Mouse (Mus musculus) Patski (cell line): ENCODE data around the gene B4galnt2. TPM values are rescaled to one million over a fixed set of nuclear protein-coding genes. Genes with fewer than 3 reads are reported as not detected.
"Not testable (repeated sequence)": the region's sequence is repeated elsewhere in the genome, so short reads cannot be mapped to it uniquely, and the experiment has no call there.

Experiments
- ATAC-seq: fragments of 100-300 bp; one replicate; pipeline ENCODE4 v1.8.0; 2021
- CTCF ChIA-PET: fragments of 350-600 bp; sonication (Branson Sonifier 250); formaldehyde crosslinking; loops from one replicate; lab custom pipeline; 2022; ENCODE audit warnings: inconsistent platforms; lab: Charles Lee
- POLR2A ChIA-PET: fragments of 350-600 bp; sonication (Branson Sonifier 250); formaldehyde crosslinking; loops from one replicate; lab custom pipeline; 2022; ENCODE audit warnings: antibody characterized with exemption, inconsistent platforms; lab: Charles Lee
- DNase-seq: peaks from one replicate; pipeline ENCODE4 v3.0.0-alpha.2; 2011; ENCODE audit warnings: low read depth, low spot score
- H3K27me3 ChIP-seq: fragments of 371-371 bp; one replicate; pipeline ENCODE4 v1.5.1; 2021
- CTCF ChIP-seq: fragments of 100-300 bp; IDR thresholded peaks from one replicate; pipeline ENCODE4 v1.5.1; 2021
- in situ Hi-C: fragments of 300-500 bp; cut with MboI; formaldehyde crosslinking; loops from 3 replicates; pipeline ENCODE4 v1.11.1; 2018; ENCODE audit warnings: low pct_unique_long_range_greater_than_20kb, mixed read lengths
- polyA plus RNA-seq: library from polyadenylated mRNA; unstranded; gene quantifications from one replicate; pipeline ENCODE4 v1.2.3, GENCODE M21; 2021

Gene B4galnt2
- polyA plus RNA-seq: 0.21 TPM

- peaks cover 26% of the 10 kb centered on the region for H3K27me3 ChIP-seq
- POLR2A ChIA-PET: interaction anchor here (0.5 kb wide), 1 partner anchor 390 kb away, joined by 3 read pairs; no protein-coding TSS in a partner anchor
- no peak for ATAC-seq
- no peak for TF ChIP-seq CTCF
- in situ Hi-C loops: no loop called here
- no peak for DNase-seq
- CTCF ChIA-PET: no interaction called here
These were observed at the start of gene B4galnt2 for GRCm38 (mm10) chr11:95914571-95914991. TSS of gene B4galnt2 (minus strand) at chr11:95914891.

GRCm38 (mm10) chr11:95963304-95963703 is 48.6 kb upstream of the B4galnt2 start:
- CTCF ChIA-PET: no interaction called here
- POLR2A ChIA-PET: no interaction called here
- no peaks in the 10 kb centered on the region for H3K27me3 ChIP-seq
- TF ChIP-seq CTCF: no peak
- in situ Hi-C loops: no loop called here
- ATAC-seq: no peak
- no peak for DNase-seq

- TF ChIP-seq CTCF: no peak
- no peaks in the 10 kb centered on the region for H3K27me3 ChIP-seq
- ChIA-PET CTCF (interaction anchor here (1.2 kb wide), 1 partner anchor 10 kb away, joined by 4 read pairs; no protein-coding TSS in a partner anchor), POLR2A (no interaction called here)
- in situ Hi-C loops: no loop called here
- no peak for DNase-seq
- no peak for ATAC-seq
These were observed 44.5 kb upstream of the B4galnt2 start for GRCm38 (mm10) chr11:95959152-95959551.

GRCm38 (mm10) chr11:95958251-95958650 is 43.6 kb upstream of the B4galnt2 start:
- no peak for TF ChIP-seq CTCF
- in situ Hi-C loops: no loop called here
- ChIA-PET POLR2A (no interaction called here), CTCF (no interaction called here)
- ATAC-seq: no peak
- H3K27me3 ChIP-seq: no peaks in the 10 kb centered on the region
- no peak for DNase-seq

- TF ChIP-seq CTCF: no peak
- in situ Hi-C loops: no loop called here
- POLR2A ChIA-PET: interaction anchor here (1.2 kb wide), 1 partner anchor 11 kb away, joined by 4 read pairs; no protein-coding TSS in a partner anchor
- no peaks in the 10 kb centered on the region for H3K27me3 ChIP-seq
- ATAC-seq (no peak), DNase-seq (no peak)
- CTCF ChIA-PET: no interaction called here
These were observed 42.7 kb upstream of the B4galnt2 start for GRCm38 (mm10) chr11:95957407-95957806.

GRCm38 (mm10) chr11:95953313-95953712 is 38.6 kb upstream of the B4galnt2 start:
- no peaks in the 10 kb centered on the region for H3K27me3 ChIP-seq
- ATAC-seq (no peak), DNase-seq (no peak)
- no peak for TF ChIP-seq CTCF
- in situ Hi-C loops: no loop called here
- ChIA-PET CTCF (no interaction called here), POLR2A (interaction anchor here (1.2 kb wide), 1 partner anchor 62 kb away, joined by 3 read pairs; no protein-coding TSS in a partner anchor)

- TF ChIP-seq CTCF: no peak
- CTCF ChIA-PET: no interaction called here
- no peaks in the 10 kb centered on the region for H3K27me3 ChIP-seq
- ATAC-seq (no peak), DNase-seq (no peak)
- in situ Hi-C loops: no loop called here
- POLR2A ChIA-PET: interaction anchor here (0.7 kb wide), 1 partner anchor 11 kb away, joined by 4 read pairs; no protein-coding TSS in a partner anchor
These were observed 31.3 kb upstream of the B4galnt2 start for GRCm38 (mm10) chr11:95945838-95946472.

- ATAC-seq (no peak), DNase-seq (no peak)
- no peaks in the 10 kb centered on the region for H3K27me3 ChIP-seq
- TF ChIP-seq CTCF: peak; percentile 43
- ChIA-PET POLR2A (no interaction called here), CTCF (no interaction called here)
- in situ Hi-C loops: no loop called here
These were observed 25.3 kb upstream of the B4galnt2 start for GRCm38 (mm10) chr11:95939828-95940507.

- peak; percentile 84 for ATAC-seq
- H3K27me3 ChIP-seq: no peaks in the 10 kb centered on the region
- ChIA-PET CTCF (no interaction called here), POLR2A (no interaction called here)
- no peak for TF ChIP-seq CTCF
- DNase-seq: peak; percentile 56
- in situ Hi-C loops: no loop called here
These were observed 21.7 kb upstream of the B4galnt2 start for GRCm38 (mm10) chr11:95936409-95936808.

GRCm38 (mm10) chr11:95932168-95932567 is 17.5 kb upstream of the B4galnt2 start:
- H3K27me3 ChIP-seq, POLR2A ChIA-PET, CTCF ChIA-PET, DNase-seq, ATAC-seq, in situ Hi-C loops: not testable (repeated sequence)

GRCm38 (mm10) chr11:95926398-95926797 is 11.7 kb upstream of the B4galnt2 start:
- peaks cover 15% of the 10 kb centered on the region for H3K27me3 ChIP-seq
- POLR2A ChIA-PET: no interaction called here
- TF ChIP-seq CTCF: peak; percentile 50
- in situ Hi-C loops: no loop called here
- ATAC-seq (no peak), DNase-seq (no peak)
- CTCF ChIA-PET: no interaction called here
